Mouse (Mus musculus): ENCODE data around the gene Gsg1l. TPM values are rescaled to one million over a fixed set of nuclear protein-coding genes. Genes with fewer than 3 reads are reported as not detected.

Gsg1l gene
- polyA plus RNA-seq, 1 experiment from 2014 or later = 5.4 TPM

DNA sequence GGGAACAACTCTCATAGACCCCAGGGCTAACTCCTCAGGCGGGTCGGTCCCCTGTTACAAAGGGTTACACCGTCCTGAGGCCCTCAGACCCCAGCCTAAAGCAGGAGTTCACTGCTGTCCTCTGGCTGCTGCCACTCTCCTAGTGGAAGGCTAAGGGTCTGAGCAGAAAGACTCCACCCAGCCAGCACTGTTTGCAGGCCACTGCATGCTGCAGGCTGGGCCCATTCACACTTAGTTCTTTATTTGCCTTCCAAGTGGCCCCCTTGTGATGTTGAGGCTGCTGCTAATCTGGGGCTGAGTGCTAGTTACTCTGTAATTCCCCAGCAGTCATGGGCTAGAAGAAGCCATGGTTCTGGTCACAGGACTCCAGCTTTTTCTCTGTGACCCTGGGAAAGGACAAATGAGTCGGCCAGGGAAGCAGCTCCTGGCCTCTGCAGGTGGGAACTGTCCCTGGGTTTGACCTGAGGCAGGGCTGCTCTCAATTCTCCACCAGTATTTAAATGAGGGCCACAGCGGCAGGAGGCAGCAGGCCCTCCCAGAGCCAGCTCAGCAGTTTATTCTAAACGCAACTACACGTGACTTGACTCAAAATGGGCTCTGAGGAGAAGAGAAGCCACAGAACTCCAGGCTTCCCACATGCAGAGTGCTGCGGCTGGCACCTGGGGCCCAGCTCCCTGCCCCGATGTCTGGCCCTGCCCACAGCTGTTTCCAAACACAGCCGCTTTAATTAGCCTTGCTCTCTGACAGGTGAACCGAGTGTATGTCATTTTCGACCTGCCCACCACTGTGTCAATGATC lies 210.6 kb downstream of the Gsg1l start:
- Histone ChIP-seq H3K4me3 (no peak overlapping the region), H3K36me3 (0 out of 2 replicates have a peak, but pooled peaks cover 3% of the 10 kb centered on the region), H3K9me3 (no peaks in the 10 kb centered on the region), H3K27me3 (no peaks in the 10 kb centered on the region), H3K4me2 (replicated peaks) (no peak overlapping the region), H3K9ac (replicated peaks) (no peak overlapping the region), H3K4me1 (peaks cover 20% of the 10 kb centered on the region), H3K27ac (replicated peaks) (peak overlapping the region; percentile 67)
- WGBS = 13% methylated on average over 12 of the region's 12 CpGs
- ATAC-seq (replicated peaks) = peak; percentile 69

DNA sequence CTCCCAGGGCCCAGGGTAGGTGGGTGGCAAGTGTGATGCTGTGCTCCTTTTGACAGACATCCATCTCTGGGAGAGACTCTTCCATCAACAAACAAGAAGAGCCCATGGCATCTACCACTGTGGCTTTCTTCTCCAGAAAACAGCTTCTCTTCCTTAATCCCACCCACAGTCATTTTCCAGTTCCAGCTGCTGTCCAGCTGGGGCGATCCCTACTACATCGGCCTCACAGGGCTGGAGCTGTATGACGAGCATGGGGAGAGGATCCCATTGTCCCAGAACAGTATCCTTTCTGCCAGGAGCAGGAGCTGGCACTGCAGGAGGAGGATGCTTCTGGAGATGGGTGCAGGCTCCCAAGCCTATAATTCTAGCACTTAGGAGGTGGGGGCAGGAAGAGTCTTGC lies 213.6 kb downstream of the Gsg1l start:
- no peak for ATAC-seq (replicated peaks)
- Histone ChIP-seq H3K4me1 (peaks cover 20% of the 10 kb centered on the region), H3K9me3 (no peaks in the 10 kb centered on the region), H3K4me3 (no peak overlapping the region), H3K27ac (replicated peaks) (no peak overlapping the region), H3K4me2 (replicated peaks) (no peak overlapping the region), H3K27me3 (no peaks in the 10 kb centered on the region), H3K36me3 (0 out of 2 replicates have a peak, but pooled peaks cover 3% of the 10 kb centered on the region), H3K9ac (replicated peaks) (no peak overlapping the region)
- WGBS = 86% methylated on average over 3 of the region's 3 CpGs

DNA sequence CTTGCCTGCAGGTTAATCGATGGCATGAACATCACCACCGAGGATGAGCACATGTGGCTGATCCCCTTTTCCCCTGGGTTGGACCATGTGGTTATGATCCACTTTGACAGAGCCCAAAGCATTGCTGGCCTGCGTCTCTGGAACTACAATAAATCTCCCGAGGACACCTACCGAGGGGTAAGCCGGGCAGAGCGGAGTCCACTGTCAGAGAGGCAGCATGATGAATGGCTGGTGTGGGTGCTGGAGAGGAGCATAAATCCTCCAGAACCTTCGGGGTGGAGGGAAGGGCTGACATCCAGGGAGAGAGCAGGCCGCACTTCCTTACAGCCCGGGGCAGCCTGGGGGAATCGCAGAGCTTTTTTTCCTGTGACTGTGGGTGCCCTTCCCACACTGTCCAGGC lies 217.0 kb downstream of the Gsg1l start:
- Histone ChIP-seq H3K27me3 (no peaks in the 10 kb centered on the region), H3K27ac (replicated peaks) (no peak overlapping the region), H3K9ac (replicated peaks) (no peak overlapping the region), H3K9me3 (no peaks in the 10 kb centered on the region), H3K4me2 (replicated peaks) (no peak overlapping the region), H3K36me3 (0 out of 2 replicates have a peak, but pooled peaks cover 5% of the 10 kb centered on the region), H3K4me1 (no peaks in the 10 kb centered on the region; the same call in 1 of the 2 replicates), H3K4me3 (no peak overlapping the region)
- 77% methylated on average over 11 of the region's 11 CpGs for WGBS
- no peak for ATAC-seq (replicated peaks)

DNA sequence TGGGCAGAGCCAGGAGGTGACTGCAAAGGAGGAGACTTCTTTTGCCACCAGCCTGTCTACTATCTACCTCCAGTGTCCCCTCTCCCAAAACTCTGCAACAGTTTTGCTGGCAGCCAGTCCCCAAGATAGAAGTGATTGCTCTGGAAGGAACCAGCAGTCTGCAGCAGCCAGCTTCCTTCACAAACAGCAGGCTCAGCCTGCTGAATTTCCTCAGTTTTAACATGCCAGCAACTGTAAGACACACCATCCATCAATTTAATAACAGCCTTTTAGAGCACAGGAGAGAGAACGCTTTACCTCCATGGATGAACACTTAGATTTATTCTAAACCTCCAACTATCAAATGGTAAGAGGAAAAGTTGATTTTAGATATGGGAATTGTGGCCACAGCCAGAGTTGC lies 218.2 kb downstream of the Gsg1l start:
- no peaks in the 10 kb centered on the region for H3K4me1 ChIP-seq
- no peak for ATAC-seq (replicated peaks)
- no peak overlapping the region for H3K9ac ChIP-seq (replicated peaks)
- no peaks in the 10 kb centered on the region for H3K9me3 ChIP-seq
- H3K27ac ChIP-seq (replicated peaks) = no peak overlapping the region
- 83% methylated on average over 1 of the region's 1 CpGs for WGBS
- no peaks in the 10 kb centered on the region for H3K27me3 ChIP-seq
- 0 out of 2 replicates have a peak, but pooled peaks cover 5% of the 10 kb centered on the region for H3K36me3 ChIP-seq
- H3K4me3 ChIP-seq = no peak overlapping the region
- no peak overlapping the region for H3K4me2 ChIP-seq (replicated peaks)

DNA sequence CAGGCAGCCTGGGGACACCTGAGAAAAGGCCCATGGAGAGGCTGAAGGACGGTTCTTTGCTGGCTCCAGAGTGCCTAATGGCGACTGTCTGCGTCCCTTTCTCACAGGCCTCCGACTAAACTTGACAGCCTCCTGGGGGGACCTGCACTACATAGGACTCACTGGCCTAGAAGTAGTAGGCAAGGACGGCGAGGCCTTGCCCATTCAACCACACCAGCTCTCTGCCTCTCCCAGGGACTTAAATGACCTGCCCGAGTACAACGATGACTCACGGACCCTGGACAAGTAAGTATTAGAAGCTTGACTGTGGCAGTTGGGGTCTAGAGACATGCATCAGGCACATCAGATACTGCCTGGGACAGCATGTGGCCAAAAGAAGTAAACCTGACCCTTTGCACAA lies 221.8 kb downstream of the Gsg1l start:
- 0 out of 2 replicates have a peak, but pooled peaks cover 2% of the 10 kb centered on the region for H3K36me3 ChIP-seq
- 96% methylated on average over 9 of the region's 9 CpGs for WGBS
- no peaks in the 10 kb centered on the region for H3K27me3 ChIP-seq
- H3K4me3 ChIP-seq = no peak overlapping the region
- no peaks in the 10 kb centered on the region for H3K4me1 ChIP-seq
- no peaks in the 10 kb centered on the region for H3K9me3 ChIP-seq
- ATAC-seq (replicated peaks) = no peak
- H3K4me2 ChIP-seq (replicated peaks) = no peak overlapping the region
- H3K27ac ChIP-seq (replicated peaks) = no peak overlapping the region
- no peak overlapping the region for H3K9ac ChIP-seq (replicated peaks)

DNA sequence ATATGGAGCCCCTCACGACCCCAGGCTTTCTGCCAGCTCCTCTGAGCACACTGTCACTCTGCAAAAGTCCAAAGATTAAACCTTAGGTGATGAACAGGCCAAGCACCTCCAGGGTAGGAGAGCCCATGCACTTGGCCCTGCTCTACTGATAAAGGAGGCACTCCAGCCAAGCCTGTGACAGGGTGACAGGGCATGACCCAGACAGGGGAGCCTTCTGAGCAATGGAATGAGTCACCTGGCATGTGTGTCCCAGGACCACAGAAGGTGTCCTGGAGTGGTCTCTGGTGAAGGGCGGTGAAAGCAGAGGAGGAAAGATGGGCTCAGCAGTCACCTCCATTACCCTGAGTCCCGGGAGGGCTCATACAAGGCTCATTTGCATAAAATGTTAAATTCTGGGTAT lies 222.6 kb downstream of the Gsg1l start:
- no peak overlapping the region for H3K4me2 ChIP-seq (replicated peaks)
- ATAC-seq (replicated peaks) = no peak
- no peak overlapping the region for H3K4me3 ChIP-seq
- H3K27me3 ChIP-seq = no peaks in the 10 kb centered on the region
- no peaks in the 10 kb centered on the region for H3K9me3 ChIP-seq
- H3K9ac ChIP-seq (replicated peaks) = no peak overlapping the region
- H3K36me3 ChIP-seq = 0 out of 2 replicates have a peak, but pooled peaks cover 2% of the 10 kb centered on the region
- no peaks in the 10 kb centered on the region for H3K4me1 ChIP-seq
- 82% methylated on average over 3 of the region's 3 CpGs for WGBS
- no peak overlapping the region for H3K27ac ChIP-seq (replicated peaks)

DNA sequence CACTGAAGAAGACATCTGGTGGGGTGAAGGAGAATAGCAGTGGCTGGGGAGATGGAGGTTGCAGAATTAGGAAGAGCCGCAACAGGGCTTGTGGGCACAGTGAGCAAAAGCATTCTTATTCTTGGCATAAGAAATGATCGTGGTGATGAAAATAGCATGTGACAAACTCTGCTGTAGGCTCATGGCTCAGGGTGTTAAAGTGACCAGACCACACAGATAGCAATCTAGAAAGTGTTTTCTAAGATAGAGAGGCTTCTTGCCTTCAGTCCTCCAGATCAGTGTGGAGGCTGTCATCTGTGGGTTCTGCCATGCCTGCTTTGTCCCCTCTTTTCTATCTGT lies 234.7 kb downstream of the Gsg1l start:
- no peak overlapping the region for H3K4me2 ChIP-seq (replicated peaks)
- H3K36me3 ChIP-seq = 0 out of 2 replicates have a peak, but pooled peaks cover 2% of the 10 kb centered on the region
- no peaks in the 10 kb centered on the region for H3K27me3 ChIP-seq
- H3K4me1 ChIP-seq = peaks cover 10% of the 10 kb centered on the region; the same call in 1 of the 2 replicates
- 100% methylated on average over 2 of the region's 2 CpGs for WGBS
- no peak overlapping the region for H3K9ac ChIP-seq (replicated peaks)
- ATAC-seq (replicated peaks) = no peak
- H3K27ac ChIP-seq (replicated peaks) = peak overlapping the region; percentile 68
- H3K4me3 ChIP-seq = no peak overlapping the region
- no peaks in the 10 kb centered on the region for H3K9me3 ChIP-seq

DNA sequence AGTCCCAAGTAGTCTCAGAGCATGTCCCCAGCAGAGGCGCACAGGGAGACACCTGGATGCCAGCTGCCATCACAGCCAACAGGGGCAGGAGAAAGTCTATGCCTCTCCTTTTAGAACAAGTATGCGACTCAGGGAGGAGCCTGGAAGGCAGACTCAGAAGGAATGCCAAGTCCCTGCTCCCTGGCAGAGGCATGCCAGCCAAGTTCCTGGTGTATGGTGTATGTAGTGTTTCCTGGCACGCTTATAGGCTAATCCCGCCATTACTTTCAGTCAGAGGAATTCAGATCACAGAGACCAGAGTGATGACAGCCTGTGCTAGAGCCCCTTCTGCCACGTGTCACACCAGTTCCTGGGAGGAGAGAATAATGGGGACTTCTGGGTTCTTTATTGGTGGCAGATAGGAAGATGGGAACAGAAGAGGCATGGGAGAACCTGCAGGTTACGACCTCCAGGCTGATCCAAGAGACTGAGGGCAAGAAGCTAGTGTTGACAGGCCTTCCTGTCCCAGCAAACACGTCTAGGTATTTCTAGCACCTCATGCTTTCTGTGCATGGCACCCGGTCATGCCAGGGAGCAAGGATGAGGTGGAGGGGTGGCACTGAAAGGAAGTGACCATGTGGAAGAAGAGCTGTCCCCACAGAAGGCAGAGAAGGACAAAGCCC lies 235.2 kb downstream of the Gsg1l start:
- Histone ChIP-seq H3K4me2 (replicated peaks) (no peak overlapping the region), H3K27ac (replicated peaks) (peak overlapping the region; percentile 68), H3K4me1 (peaks cover 10% of the 10 kb centered on the region; the same call in 1 of the 2 replicates), H3K4me3 (no peak overlapping the region), H3K36me3 (0 out of 2 replicates have a peak, but pooled peaks cover 2% of the 10 kb centered on the region), H3K9me3 (no peaks in the 10 kb centered on the region), H3K9ac (replicated peaks) (no peak overlapping the region), H3K27me3 (no peaks in the 10 kb centered on the region)
- ATAC-seq (replicated peaks) = peak; percentile 87
- 65% methylated on average over 8 of the region's 8 CpGs for whole genome bisulfite sequencing

DNA sequence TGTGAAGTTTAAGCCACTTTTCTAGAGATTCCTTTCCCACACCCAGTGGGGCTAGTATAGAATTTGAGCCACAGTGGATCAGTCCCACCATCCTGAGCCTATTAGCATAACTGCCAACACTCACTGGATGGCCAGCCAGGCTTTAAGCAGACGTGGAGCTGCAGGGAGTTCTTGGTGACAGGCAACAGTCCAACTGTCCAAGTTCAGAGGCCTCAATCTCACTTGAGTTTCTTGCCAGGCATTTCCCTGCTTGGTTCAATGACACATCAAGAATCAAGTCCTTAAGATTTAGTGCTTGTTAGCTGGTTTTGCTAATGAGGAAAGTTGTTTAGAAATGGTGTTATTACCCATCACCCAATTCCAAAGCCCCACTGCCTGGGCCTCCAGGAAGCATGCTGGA lies 236.6 kb downstream of the Gsg1l start:
- no peak overlapping the region for H3K9ac ChIP-seq (replicated peaks)
- ATAC-seq (replicated peaks) = no peak
- 34% methylated on average over 1 of the region's 1 CpGs for WGBS
- no peak overlapping the region for H3K4me3 ChIP-seq
- no peak overlapping the region for H3K4me2 ChIP-seq (replicated peaks)
- peaks cover 10% of the 10 kb centered on the region; the same call in 1 of the 2 replicates for H3K4me1 ChIP-seq
- no peaks in the 10 kb centered on the region for H3K36me3 ChIP-seq
- no peak overlapping the region for H3K27ac ChIP-seq (replicated peaks)
- H3K9me3 ChIP-seq = no peaks in the 10 kb centered on the region
- no peaks in the 10 kb centered on the region for H3K27me3 ChIP-seq

DNA sequence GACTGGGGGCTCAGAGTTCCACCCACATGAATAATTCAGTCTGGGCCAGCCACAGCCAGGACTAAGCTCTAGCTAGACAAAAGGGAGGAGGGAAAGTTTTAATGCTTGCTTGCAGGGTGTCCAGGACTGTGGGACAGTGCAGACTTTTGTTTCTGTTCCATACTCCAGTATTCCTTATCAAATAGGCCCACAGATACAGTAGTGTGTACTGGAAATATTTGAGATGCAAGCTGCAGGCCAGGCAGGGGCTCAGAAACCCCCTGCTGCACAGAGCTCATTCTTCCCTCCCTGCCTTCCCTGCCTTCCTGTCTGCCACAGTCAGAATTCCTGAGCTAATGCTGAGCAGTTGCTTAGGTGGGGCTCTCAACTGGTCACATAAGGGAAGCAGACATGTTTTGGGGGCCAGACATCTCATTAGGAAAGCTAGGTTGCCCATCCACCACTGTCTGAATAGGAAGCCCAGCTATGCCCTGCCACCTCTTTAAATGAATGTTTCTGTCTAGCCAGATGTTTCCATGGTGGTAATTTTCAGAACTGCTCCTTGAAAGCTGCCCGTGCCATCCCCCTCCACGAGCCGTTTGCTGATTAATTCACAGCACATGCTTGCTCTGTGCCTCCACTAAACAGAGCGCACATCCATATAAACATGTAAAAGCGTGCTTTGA lies 244.0 kb downstream of the Gsg1l start:
- WGBS = 15% methylated on average over 5 of the region's 5 CpGs
- H3K9me3 ChIP-seq = no peaks in the 10 kb centered on the region
- H3K4me2 ChIP-seq (replicated peaks) = no peak overlapping the region
- no peaks in the 10 kb centered on the region for H3K27me3 ChIP-seq
- H3K36me3 ChIP-seq = no peaks in the 10 kb centered on the region
- H3K4me1 ChIP-seq = peaks cover 15% of the 10 kb centered on the region
- no peak overlapping the region for H3K4me3 ChIP-seq
- H3K27ac ChIP-seq (replicated peaks) = peak overlapping the region; percentile 70
- no peak overlapping the region for H3K9ac ChIP-seq (replicated peaks)
- ATAC-seq (replicated peaks) = peak; percentile 61

DNA sequence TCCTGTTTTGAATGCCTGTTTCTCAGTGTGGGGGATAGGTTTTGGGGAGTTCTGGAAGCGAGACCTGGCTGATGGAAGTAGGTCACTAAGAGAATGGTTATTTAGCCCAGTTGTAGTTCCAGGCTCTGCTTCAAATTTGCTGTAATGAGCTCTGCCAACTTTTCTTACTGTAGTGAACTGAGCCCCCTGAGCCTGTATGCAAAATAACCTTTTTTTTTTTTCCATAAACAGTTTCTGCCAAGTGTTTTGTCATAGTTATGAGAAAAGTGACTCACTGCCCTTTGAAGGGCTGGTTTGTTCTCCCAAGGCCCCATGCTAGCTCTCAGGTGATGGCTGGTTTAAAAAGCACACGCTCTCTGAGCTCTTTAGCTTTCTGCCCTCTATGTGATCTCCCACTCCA lies 248.7 kb downstream of the Gsg1l start:
- H3K27me3 ChIP-seq = no peaks in the 10 kb centered on the region
- H3K27ac ChIP-seq (replicated peaks) = no peak overlapping the region
- no peaks in the 10 kb centered on the region for H3K9me3 ChIP-seq
- H3K4me3 ChIP-seq = no peak overlapping the region
- no peak overlapping the region for H3K9ac ChIP-seq (replicated peaks)
- H3K4me2 ChIP-seq (replicated peaks) = no peak overlapping the region
- H3K36me3 ChIP-seq = no peaks in the 10 kb centered on the region
- peaks cover 23% of the 10 kb centered on the region for H3K4me1 ChIP-seq
- WGBS = 80% methylated on average over 2 of the region's 2 CpGs
- no peak for ATAC-seq (replicated peaks)

DNA sequence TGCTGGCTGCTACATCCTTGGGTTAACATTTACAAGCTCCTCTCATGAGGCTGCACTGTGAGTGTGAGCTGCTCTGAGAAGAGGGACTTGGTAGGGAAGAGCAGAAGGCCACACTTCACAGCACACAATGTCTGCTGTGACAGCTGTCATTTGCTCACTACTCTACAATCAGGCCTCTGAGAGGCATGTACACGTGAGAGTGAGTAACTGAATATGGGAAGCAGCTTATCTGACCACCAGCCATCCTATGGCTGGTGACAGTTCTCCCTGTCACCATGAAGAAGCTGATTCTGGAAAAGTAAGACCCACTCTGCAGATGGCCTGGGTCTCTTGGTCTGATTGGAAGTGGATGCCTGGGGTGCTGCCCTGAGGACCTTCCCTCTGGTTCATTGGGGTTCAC lies 249.4 kb downstream of the Gsg1l start:
- Histone ChIP-seq H3K9me3 (no peaks in the 10 kb centered on the region), H3K27me3 (no peaks in the 10 kb centered on the region), H3K4me3 (no peak overlapping the region), H3K9ac (replicated peaks) (no peak overlapping the region), H3K4me2 (replicated peaks) (no peak overlapping the region), H3K27ac (replicated peaks) (no peak overlapping the region), H3K4me1 (peaks cover 22% of the 10 kb centered on the region), H3K36me3 (no peaks in the 10 kb centered on the region)
- ATAC-seq (replicated peaks) = no peak
- 46% methylated on average over 1 of the region's 1 CpGs for WGBS
